Mouse (Mus musculus): ENCODE results near the gene Wnt11. TPM values are rescaled to one million over a fixed set of nuclear protein-coding genes. Genes with fewer than 3 reads are reported as not detected.

The Wnt11 gene
- polyA plus RNA-seq, 1 experiment = 1.5 TPM

DNA sequence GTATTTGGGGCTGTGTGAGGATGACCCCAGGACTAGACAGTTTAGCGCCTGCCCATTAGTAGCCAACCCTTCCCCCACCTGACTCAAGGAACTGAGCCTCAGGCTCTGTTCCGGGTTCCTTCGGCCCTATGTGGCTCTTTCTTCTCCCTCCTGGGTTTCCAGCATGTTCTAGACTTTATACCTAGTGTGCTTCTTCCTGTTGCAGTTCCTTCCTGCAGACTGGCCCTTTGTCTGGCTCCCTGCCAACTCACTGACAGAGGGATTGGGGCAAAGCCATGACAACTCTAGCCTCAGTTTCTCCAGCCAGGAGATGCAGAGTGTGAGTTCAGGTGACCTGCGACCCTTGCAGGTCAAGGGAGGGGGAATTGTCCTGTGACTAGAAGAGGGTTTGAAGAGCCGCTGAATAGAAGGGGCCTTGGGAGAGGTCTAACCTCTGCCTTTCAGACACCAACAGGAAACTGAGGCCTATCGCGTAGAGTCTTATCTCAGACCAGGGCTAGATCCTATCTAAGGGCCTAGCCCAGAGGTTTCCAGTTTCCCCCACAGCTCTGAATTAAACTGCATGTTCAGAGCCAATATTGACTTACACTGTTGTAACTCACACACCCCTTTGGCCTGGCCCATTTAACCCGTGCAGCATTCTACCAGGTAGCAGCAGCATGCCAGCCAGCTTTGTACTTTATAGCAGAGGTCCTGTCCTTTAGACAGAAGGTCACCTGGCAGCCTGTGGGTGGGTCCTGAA is 14.2 kb downstream of the Wnt11 start:
- WGBS = 36% methylated on average over 8 of the region's 8 CpGs
- no peak overlapping the region for H3K4me3 ChIP-seq (replicated peaks; ENCODE audit: control insufficient read depth, low read depth, low read length)
- no peaks in the 10 kb centered on the region for H3K4me1 ChIP-seq (ENCODE audit: control insufficient read depth, insufficient read depth, low read length)
- TF ChIP-seq POLR2A (IDR thresholded peaks at IDR 0.05; ENCODE audit: borderline replicate concordance, control insufficient read depth, low read depth, low read length) = no peak
- TF ChIP-seq CTCF (IDR thresholded peaks at IDR 0.05; ENCODE audit: control insufficient read depth, insufficient read depth, low read length) = no peak
- no peak overlapping the region for H3K27ac ChIP-seq (ENCODE audit: control insufficient read depth, insufficient read depth, low read depth, low read length, poor library complexity)

DNA sequence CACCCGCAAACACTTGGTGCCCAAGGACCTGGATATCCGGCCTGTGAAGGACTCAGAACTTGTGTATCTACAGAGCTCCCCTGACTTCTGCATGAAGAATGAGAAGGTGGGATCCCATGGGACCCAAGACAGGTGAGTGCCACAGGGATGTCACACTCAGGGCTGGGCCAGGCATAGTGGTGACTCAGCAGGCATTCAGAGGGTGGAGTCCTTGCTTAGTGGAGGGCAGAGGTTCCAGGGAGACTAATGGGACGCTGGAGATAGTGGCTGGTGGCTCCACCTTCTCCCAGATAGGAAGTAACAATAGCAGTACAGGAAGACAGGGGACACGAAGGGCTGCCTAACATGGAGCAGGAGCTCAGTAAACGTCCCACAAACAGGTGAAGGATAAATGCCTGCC is 15.5 kb downstream of the Wnt11 start:
- H3K4me1 ChIP-seq (ENCODE audit: control insufficient read depth, insufficient read depth, low read length) = no peaks in the 10 kb centered on the region
- H3K27ac ChIP-seq (ENCODE audit: control insufficient read depth, insufficient read depth, low read depth, low read length, poor library complexity) = no peak overlapping the region
- no peak overlapping the region for H3K4me3 ChIP-seq (replicated peaks; ENCODE audit: control insufficient read depth, low read depth, low read length)
- no peak for TF ChIP-seq CTCF (IDR thresholded peaks at IDR 0.05; ENCODE audit: control insufficient read depth, insufficient read depth, low read length)
- TF ChIP-seq POLR2A (IDR thresholded peaks at IDR 0.05; ENCODE audit: borderline replicate concordance, control insufficient read depth, low read depth, low read length) = no peak
- 73% methylated on average over 5 of the region's 5 CpGs for WGBS

DNA sequence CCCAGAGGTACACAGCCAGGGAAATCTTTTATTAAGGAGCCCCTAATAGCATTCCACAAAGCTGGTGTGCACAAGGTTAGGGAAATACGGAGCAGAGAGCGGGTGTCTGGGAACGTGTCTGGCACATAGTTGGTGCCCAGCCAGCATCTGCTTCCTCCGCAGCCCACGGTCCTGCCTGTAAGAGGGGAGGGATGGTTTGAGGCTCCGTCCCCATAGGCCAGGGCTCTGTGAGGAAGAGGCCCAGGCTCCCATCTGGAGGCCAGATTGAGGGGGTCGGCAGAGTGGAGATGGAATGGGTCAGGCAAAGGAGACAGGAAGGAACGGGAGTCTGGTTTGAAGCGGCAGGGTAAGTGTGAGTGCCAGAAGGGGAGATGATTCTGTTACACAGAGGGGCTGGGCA is 16.3 kb downstream of the Wnt11 start:
- no peak overlapping the region for H3K4me3 ChIP-seq (replicated peaks; ENCODE audit: control insufficient read depth, low read depth, low read length)
- 49% methylated on average over 9 of the region's 9 CpGs for WGBS
- TF ChIP-seq POLR2A (IDR thresholded peaks at IDR 0.05; ENCODE audit: borderline replicate concordance, control insufficient read depth, low read depth, low read length) (no peak), CTCF (IDR thresholded peaks at IDR 0.05; ENCODE audit: control insufficient read depth, insufficient read depth, low read length) (no peak)
- H3K27ac ChIP-seq (ENCODE audit: control insufficient read depth, insufficient read depth, low read depth, low read length, poor library complexity) = no peak overlapping the region
- no peaks in the 10 kb centered on the region for H3K4me1 ChIP-seq (ENCODE audit: control insufficient read depth, insufficient read depth, low read length)

DNA sequence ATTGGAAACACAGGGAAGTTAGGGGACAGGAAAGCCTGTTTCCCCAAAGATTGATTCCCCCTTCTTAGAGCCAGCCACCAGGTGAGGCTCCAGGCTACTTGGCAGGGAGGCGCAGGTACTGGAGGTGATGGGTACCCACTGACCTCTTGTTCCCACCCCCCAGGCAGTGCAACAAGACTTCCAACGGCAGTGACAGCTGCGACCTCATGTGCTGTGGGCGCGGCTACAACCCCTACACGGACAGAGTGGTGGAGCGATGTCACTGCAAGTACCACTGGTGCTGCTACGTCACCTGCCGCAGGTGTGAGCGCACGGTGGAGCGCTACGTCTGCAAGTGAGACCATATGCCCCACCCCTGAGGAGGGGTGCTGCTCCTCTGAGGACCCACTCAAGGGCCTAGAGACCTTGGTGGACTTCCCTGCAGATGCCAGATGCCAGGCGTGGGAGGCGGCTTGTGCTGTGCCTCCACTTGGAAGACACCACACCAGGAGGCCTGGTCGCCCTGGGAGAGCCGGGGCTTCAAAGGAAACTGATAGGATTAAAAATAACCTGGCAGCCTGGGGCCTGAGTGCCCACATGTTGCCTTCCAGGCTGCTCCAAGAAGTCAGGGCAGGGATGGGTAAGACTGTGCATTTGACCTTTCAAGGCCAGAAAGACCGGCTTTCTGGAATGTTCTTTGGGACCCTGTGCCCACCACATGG is 18.2 kb downstream of the Wnt11 start:
- no peak overlapping the region for H3K27ac ChIP-seq (ENCODE audit: control insufficient read depth, insufficient read depth, low read depth, low read length, poor library complexity)
- H3K4me1 ChIP-seq (ENCODE audit: control insufficient read depth, insufficient read depth, low read length) = no peaks in the 10 kb centered on the region
- TF ChIP-seq CTCF (IDR thresholded peaks at IDR 0.05; ENCODE audit: control insufficient read depth, insufficient read depth, low read length) (no peak), POLR2A (IDR thresholded peaks at IDR 0.05; ENCODE audit: borderline replicate concordance, control insufficient read depth, low read depth, low read length) (no peak)
- WGBS = 88% methylated on average over 18 of the region's 18 CpGs
- no peak overlapping the region for H3K4me3 ChIP-seq (replicated peaks; ENCODE audit: control insufficient read depth, low read depth, low read length)

DNA sequence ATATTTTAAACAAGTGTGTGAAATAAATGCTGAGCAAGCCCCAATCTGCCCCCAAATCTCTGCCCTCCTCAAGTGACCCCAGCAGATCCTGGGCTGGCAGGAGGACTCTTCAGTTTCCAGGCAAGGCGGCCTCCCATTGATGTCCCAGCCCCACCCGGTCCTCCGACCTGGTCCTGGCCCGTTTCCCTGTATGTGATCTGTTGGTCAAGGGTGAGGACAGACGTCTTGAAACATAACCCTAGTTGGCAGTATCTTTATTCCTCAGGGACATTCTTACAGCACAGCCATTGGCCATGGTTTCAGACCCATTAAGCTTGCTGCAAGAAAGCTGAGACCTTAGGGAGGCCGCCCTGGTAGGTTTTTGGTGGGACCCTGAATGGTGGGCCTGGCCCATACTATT is 18.9 kb downstream of the Wnt11 start:
- TF ChIP-seq POLR2A (IDR thresholded peaks at IDR 0.05; ENCODE audit: borderline replicate concordance, control insufficient read depth, low read depth, low read length) = no peak
- no peak for TF ChIP-seq CTCF (IDR thresholded peaks at IDR 0.05; ENCODE audit: control insufficient read depth, insufficient read depth, low read length)
- 86% methylated on average over 6 of the region's 6 CpGs for WGBS
- no peak overlapping the region for H3K27ac ChIP-seq (ENCODE audit: control insufficient read depth, insufficient read depth, low read depth, low read length, poor library complexity)
- no peak overlapping the region for H3K4me3 ChIP-seq (replicated peaks; ENCODE audit: control insufficient read depth, low read depth, low read length)
- H3K4me1 ChIP-seq (ENCODE audit: control insufficient read depth, insufficient read depth, low read length) = no peaks in the 10 kb centered on the region

DNA sequence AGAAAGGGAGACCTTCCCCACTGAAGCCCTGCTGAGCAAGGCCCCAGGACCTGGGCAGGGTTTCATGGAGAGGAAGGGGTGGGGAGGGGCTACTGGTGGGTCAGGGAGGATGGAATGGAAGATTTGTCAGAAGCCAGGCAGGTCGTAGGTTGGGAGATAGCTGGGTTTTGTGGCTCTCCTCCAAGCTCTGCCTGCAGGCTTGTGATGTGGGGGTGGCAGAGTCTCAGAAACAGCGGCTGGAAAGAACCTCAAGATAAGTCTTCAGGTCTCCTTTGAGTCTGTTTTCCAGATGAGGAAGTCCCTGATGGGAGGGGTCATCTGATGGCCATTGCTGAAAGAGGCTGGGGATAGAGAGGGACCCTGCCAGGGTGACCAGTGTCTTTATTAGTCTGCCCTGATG is 20.5 kb downstream of the Wnt11 start:
- TF ChIP-seq CTCF (IDR thresholded peaks at IDR 0.05; ENCODE audit: control insufficient read depth, insufficient read depth, low read length) = no peak
- no peak for TF ChIP-seq POLR2A (IDR thresholded peaks at IDR 0.05; ENCODE audit: borderline replicate concordance, control insufficient read depth, low read depth, low read length)
- H3K4me3 ChIP-seq (replicated peaks; ENCODE audit: control insufficient read depth, low read depth, low read length) = no peak overlapping the region
- H3K4me1 ChIP-seq (ENCODE audit: control insufficient read depth, insufficient read depth, low read length) = no peaks in the 10 kb centered on the region
- WGBS = 60% methylated on average over 2 of the region's 2 CpGs
- no peak overlapping the region for H3K27ac ChIP-seq (ENCODE audit: control insufficient read depth, insufficient read depth, low read depth, low read length, poor library complexity)

DNA sequence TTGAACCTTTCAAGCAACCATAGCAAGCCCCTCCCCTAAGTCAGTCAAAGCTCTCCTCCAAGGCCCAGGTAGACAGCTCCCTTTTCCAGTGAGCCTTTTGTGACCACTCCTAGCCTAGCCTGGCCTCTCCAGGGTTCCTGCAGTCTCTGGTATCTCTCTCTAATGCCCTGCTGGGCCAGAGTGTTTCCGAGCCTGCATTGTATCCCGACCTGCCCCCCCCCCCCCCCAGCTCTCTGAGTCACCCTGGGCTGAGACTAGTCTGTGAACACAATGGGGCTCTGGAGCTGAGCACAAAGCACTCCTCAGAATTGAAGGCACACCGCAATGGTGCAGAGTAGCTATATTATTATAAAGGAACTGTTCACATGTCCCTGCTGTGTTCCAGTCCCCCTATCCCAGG is 21.2 kb downstream of the Wnt11 start:
- H3K4me3 ChIP-seq (replicated peaks; ENCODE audit: control insufficient read depth, low read depth, low read length) = no peak overlapping the region
- H3K4me1 ChIP-seq (ENCODE audit: control insufficient read depth, insufficient read depth, low read length) = no peaks in the 10 kb centered on the region
- no peak for TF ChIP-seq POLR2A (IDR thresholded peaks at IDR 0.05; ENCODE audit: borderline replicate concordance, control insufficient read depth, low read depth, low read length)
- TF ChIP-seq CTCF (IDR thresholded peaks at IDR 0.05; ENCODE audit: control insufficient read depth, insufficient read depth, low read length) = no peak
- no peak overlapping the region for H3K27ac ChIP-seq (ENCODE audit: control insufficient read depth, insufficient read depth, low read depth, low read length, poor library complexity)
- 65% methylated on average over 3 of the region's 3 CpGs for WGBS

DNA sequence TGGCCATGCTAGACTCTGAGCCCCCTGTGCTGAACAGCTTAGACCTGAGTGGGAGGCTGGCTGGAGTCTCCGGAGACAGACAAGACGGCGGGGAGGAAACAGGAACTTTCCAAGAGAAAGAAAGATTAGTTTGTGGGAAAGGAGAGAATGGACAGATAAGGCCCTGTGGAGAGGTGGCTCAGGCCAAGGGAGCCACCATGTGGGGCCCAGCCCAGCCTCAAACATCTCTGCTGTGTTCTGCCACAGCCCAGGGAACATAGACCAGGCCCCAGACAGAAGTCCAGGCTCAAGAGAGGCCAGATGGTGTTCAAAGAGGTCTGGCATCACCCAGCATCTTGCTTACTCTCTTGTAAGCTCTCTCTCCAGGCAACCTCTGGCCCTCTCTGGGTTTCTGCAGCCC is 22.2 kb downstream of the Wnt11 start:
- H3K27ac ChIP-seq (ENCODE audit: control insufficient read depth, insufficient read depth, low read depth, low read length, poor library complexity) = no peak overlapping the region
- WGBS = 57% methylated on average over 3 of the region's 3 CpGs
- no peak for TF ChIP-seq POLR2A (IDR thresholded peaks at IDR 0.05; ENCODE audit: borderline replicate concordance, control insufficient read depth, low read depth, low read length)
- no peak for TF ChIP-seq CTCF (IDR thresholded peaks at IDR 0.05; ENCODE audit: control insufficient read depth, insufficient read depth, low read length)
- H3K4me3 ChIP-seq (replicated peaks; ENCODE audit: control insufficient read depth, low read depth, low read length) = no peak overlapping the region
- H3K4me1 ChIP-seq (ENCODE audit: control insufficient read depth, insufficient read depth, low read length) = no peaks in the 10 kb centered on the region

All from bone marrow, adult 2 months (tissue).